Comparison of ENCODE assay signal across 8 mouse cellular contexts in genomic region chr5:41844820-41845557, GRCm38 (mm10). TPM values are rescaled to one million over a fixed set of nuclear protein-coding genes. Genes with fewer than 3 reads are reported as not detected.
A peak's percentile ranks its signal among the peaks of the same experiment; 100 is the strongest.
DNase-seq lines count a peak whose midpoint lies in the region; ATAC-seq and TF ChIP-seq lines count a peak whose summit lies in the region.

No protein-coding gene starts in this region.

- no peaks in the 10 kb centered on the region for H3K27me3 ChIP-seq in kidney, adult 2 months (replicated peaks; ENCODE audit: control insufficient read depth, insufficient read depth, low read length)
- H3K27me3 ChIP-seq in lung, embryonic 15.5 days = no peaks in the 10 kb centered on the region

- peaks cover 7% of the 10 kb centered on the region; the same call in 1 of the 2 replicates for H3K4me1 ChIP-seq in kidney, adult 2 months (ENCODE audit: control insufficient read depth, insufficient read depth, low read length)
- H3K4me1 ChIP-seq in lung, embryonic 15.5 days = peaks cover 19% of the 10 kb centered on the region

- 11% methylated on average over 16 of the region's 16 CpGs for WGBS in kidney, adult 2 months
- 16% methylated on average over 16 of the region's 16 CpGs for WGBS in lung, embryonic 15.5 days

- peak; percentile 84 for DNase-seq in A20 (ENCODE audit: low read depth, low spot score)
- DNase-seq in MEL-GATA-1-ER (ENCODE audit: extremely low read depth, low read depth) = peak; percentile 61
- DNase-seq in cerebellum, postnatal 25 days = peak; percentile 25 to 43
- peak; percentile 30 for DNase-seq in heart, adult 9 months (ENCODE audit: low spot score in 2 of 2)
- peak; percentile 56 for DNase-seq in kidney, adult 2 months
- no peak for DNase-seq in frontal cortex, adult 2 months (ENCODE audit: extremely low spot score in 1 of 2, low spot score in 1 of 2)

- H3K36me3 ChIP-seq in kidney, adult 2 months (ENCODE audit: control insufficient read depth, insufficient read depth, low read length) = no peaks in the 10 kb centered on the region
- H3K36me3 ChIP-seq in lung, embryonic 15.5 days = no peaks in the 10 kb centered on the region

- no peak for TF ChIP-seq POLR2A in kidney, adult 2 months (IDR thresholded peaks at IDR 0.05; ENCODE audit: low read depth, low read length)

- H3K4me2 ChIP-seq in lung, embryonic 15.5 days = peak overlapping the region; percentile 77

- H3K9ac ChIP-seq in lung, embryonic 15.5 days = peak overlapping the region; percentile 23; the same call in 1 of the 2 replicates

- H3K4me3 ChIP-seq in kidney, adult 2 months (ENCODE audit: insufficient read depth, low read depth, low read length) = peak overlapping the region; percentile 69
- H3K4me3 ChIP-seq in lung, embryonic 15.5 days = peak overlapping the region; percentile 99

- no peak for TF ChIP-seq CTCF in kidney, adult 2 months (conservative IDR thresholded peaks at IDR 0.05; ENCODE audit: insufficient read depth, insufficient read length, low read depth, low read length)

- ATAC-seq in lung, embryonic 15.5 days (ENCODE audit: borderline replicate concordance, extremely low read depth, low FRiP score, low TSS enrichment) = peak; percentile 21; the same call in 1 of the 2 replicates
- ATAC-seq in neutrophil, adult 5-6 weeks (ENCODE audit: extremely low read depth, insufficient number of reproducible peaks, low FRiP score, poor library complexity, severe bottlenecking) = peak; percentile 15; the same call in 1 of the 2 replicates

- no peaks in the 10 kb centered on the region for H3K9me3 ChIP-seq in lung, embryonic 15.5 days

- H3K27ac ChIP-seq in kidney, adult 2 months (ENCODE audit: insufficient read depth, low read depth, low read length) = peak overlapping the region; percentile 62
- no peak overlapping the region for H3K27ac ChIP-seq in lung, embryonic 15.5 days

RNA-seq across cellular contexts. Expression of gene Bod1l, which starts 0.9 kb away (rescaled TPM):
- polyA plus RNA-seq in kidney, adult 2 months (2012; rRNA removed) = 3.2 and 3.6 TPM in 2 replicates
- 22.0 and 24.0 TPM in 2 replicates for polyA plus RNA-seq in lung, embryonic 15.5 days (2015; fragmentation: Nextera tagmentation; extraction: Ambion mirVana)
- 64.5 and 65.5 TPM in 2 replicates for total RNA-seq in neutrophil, adult 5-6 weeks (2017)
- 16.8 and 17.8 TPM in 2 replicates for polyA plus RNA-seq in frontal cortex, adult 2 months (2012; rRNA removed)

Comparison
In these comparisons a context has a peak if more than half of its experiments do, and no peak if none do; other contexts are left out.
1. DNase-seq: peak in A20 (single experiment), MEL-GATA-1-ER (single experiment), cerebellum, postnatal 25 days (2 of 2), heart, adult 9 months (2 of 2) and kidney, adult 2 months (single experiment); none in frontal cortex, adult 2 months (0 of 2).